Mouse (Mus musculus) lung, postnatal 10 days (tissue): Measurements from ENCODE around the gene Col28a1.
"Not testable (repeated sequence)": the region's sequence is repeated elsewhere in the genome, so short reads cannot be mapped to it uniquely, and the experiment has no call there.

Experiments used
- DNase-seq: peaks from one replicate; pipeline ENCODE4 v3.0.0; 2021

Gene Col28a1

DNA sequence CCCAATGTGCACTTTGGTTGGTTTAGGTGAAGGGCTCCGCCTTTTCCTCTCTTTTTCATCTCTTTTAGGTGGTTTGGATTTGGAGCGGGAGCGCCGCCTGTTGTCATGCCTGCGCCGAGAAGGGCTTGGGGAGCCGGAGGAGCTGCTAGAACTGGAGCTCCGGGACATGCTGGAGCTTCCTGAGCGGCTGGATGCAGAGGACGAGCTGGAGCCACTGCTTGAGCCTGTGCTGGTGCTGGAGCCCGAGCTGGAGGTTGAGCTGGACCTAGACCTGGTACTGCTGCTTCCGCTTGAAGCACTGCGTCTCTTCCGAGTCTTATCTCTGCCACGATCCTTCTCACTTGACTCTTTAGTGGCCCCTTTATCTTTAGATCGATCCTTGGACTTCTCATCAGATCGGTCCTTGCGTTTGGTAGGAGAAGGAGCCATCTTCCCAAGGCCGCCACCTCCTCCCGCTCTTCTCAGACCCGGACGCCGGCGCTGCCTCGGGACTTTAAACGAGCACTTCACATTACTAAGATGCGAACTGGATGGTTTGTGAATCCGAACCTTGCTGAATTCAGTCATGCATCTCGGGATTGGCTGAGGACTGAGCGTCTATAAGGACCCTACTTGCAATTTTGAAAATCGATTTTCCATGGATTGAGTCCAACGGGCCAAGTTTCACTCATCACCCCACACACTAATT, 209.3 kb downstream of the Col28a1 start:
- not testable (repeated sequence) for DNase-seq

- DNase-seq: no peak
These were observed 221.2 kb downstream of the Col28a1 start for GRCm38 (mm10) chr6:7971020-7971760.

DNA sequence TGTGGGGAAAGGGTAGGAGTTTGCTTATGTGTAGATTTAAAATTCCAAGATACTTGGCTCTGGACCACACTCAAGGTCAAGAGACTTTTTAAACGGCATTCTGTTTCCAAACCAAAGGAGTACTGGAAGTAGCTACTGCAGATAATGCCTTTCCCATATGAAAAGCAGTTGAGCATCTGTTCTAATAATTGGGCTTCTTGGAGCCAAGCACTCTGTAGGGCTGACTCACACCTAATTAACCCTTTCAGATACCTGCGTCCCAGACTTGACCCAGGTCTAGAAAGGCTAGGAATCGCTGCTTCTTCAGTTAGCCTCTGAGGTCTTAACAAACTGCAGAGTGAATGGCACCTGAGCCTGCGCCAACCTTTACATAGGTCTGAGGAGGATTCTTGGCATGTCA, 223.0 kb downstream of the Col28a1 start:
- no peak for DNase-seq

- DNase-seq: peak; percentile 34
These were observed 226.4 kb downstream of the Col28a1 start for GRCm38 (mm10) chr6:7965833-7966522.

DNA sequence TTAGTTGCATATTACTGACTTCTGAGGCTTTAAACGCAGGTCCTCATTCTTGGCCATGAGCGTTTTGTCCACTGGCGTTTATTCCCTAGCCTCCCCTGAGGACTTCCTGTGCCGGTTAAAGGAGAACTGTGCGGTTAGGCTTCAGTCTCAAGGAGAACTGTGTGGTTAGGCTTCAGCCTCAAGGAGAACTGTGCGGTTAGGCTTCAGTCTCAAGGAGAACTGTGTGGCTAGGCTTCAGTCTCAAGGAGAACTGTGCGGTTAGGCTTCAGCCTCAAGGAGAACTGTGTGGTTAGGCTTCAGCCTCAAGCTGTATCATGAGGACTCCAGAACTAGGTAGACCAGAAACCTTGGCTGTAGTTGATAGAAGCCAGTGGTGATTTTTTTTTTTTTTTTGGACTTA, 229.7 kb downstream of the Col28a1 start:
- DNase-seq: no peak

DNA sequence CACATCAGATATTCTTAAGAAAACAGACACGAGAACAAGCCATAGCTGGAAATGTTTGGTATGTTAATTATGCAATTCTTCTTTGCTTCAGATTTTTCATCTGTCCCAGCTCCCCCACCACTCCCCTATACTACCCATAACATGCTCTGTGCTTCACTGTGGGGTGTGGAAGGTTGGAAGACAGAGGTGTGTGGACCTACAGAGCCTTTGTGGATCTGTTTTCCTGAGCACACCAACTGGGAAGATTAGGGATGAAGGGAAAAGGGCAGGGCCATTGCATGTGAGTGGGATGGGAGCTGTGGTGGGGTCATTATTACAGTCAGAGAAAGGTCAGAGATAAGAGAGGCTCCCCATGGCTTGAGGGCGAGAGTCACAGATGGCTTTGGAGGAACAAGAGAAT, 240.2 kb downstream of the Col28a1 start:
- no peak for DNase-seq

DNA sequence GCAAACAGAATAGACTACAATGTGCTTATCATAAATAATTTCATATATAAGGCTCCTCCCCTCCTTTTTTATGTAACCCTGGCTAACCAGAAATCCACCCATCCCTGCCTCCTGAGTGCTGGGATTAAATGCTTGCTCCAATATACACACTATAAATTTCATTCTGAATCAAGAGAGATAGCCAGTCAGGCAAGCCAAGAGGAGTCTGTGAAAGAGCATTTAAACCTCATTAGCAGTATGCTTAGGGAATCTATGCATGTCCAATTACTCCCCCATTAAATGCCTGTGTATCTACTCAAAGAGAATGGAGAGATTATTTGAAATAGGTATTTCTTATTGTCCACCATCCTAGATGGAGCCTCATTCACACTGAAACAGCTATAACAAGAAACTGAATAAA, 240.6 kb downstream of the Col28a1 start:
- no peak for DNase-seq
